Mouse (Mus musculus) liver, embryonic 11.5 days (tissue): ENCODE results near the gene Cnn1. TPM values are rescaled to one million over a fixed set of nuclear protein-coding genes. Genes with fewer than 3 reads are reported as not detected.

Source experiments
- ATAC-seq: fragments of 200-750 bp; cut with Nextera tagmentation; replicated peaks from 2 replicates; pipeline ENCODE4 v1.8.0; 2017; ENCODE audit warnings: moderate number of reproducible peaks, mild to moderate bottlenecking, moderate TSS enrichment, moderate library complexity; ENCODE audit not compliant: low FRiP score
- DNase-seq: peaks from one replicate; pipeline ENCODE4 v3.0.0-alpha.2; 2017; ENCODE audit warnings: low spot score
- H3K27ac ChIP-seq: fragments of 300-500 bp; sonication (generic); 2 replicates; pipeline ENCODE4 v1.5.1; 2014; ENCODE audit warnings: mild to moderate bottlenecking, low read depth, low read length, control low read depth
- H3K27me3 ChIP-seq: fragments of 300-500 bp; sonication (generic); replicated peaks from 2 replicates; pipeline ENCODE4 v1.6.1; 2014; ENCODE audit warnings: low read length, mixed read lengths; ENCODE audit not compliant: control insufficient read depth, insufficient read depth
- H3K36me3 ChIP-seq: fragments of 300-500 bp; sonication (generic); 2 replicates; pipeline ENCODE4 v1.6.1; 2014; ENCODE audit warnings: mild to moderate bottlenecking, low read length, moderate library complexity, mixed read lengths; ENCODE audit not compliant: control insufficient read depth, insufficient read depth
- H3K4me1 ChIP-seq: fragments of 300-500 bp; sonication (generic); replicated peaks from 2 replicates; pipeline ENCODE4 v1.6.1; 2014; ENCODE audit warnings: low read length, mixed read lengths; ENCODE audit not compliant: control insufficient read depth, insufficient read depth
- H3K4me2 ChIP-seq: fragments of 300-500 bp; sonication (generic); 2 replicates; pipeline ENCODE4 v1.6.1; 2014; ENCODE audit warnings: mild to moderate bottlenecking, control low read depth, moderate library complexity
- H3K4me3 ChIP-seq: fragments of 300-500 bp; sonication (generic); 2 replicates; pipeline ENCODE4 v1.5.1; 2014; ENCODE audit warnings: low read depth, low read length, control low read depth
- H3K9ac ChIP-seq: fragments of 300-500 bp; sonication (generic); 2 replicates; pipeline ENCODE4 v1.6.1; 2014; ENCODE audit warnings: low read depth, low read length, control low read depth
- H3K9me3 ChIP-seq: fragments of 300-500 bp; sonication (generic); 2 replicates; pipeline ENCODE4 v1.6.1; 2016; ENCODE audit warnings: low read length, inconsistent platforms, mixed read lengths; ENCODE audit not compliant: control insufficient read depth
- WGBS: fragments of 180-500 bp; shearing (Covaris S2); extraction: QIAGEN DNeasy Blood & Tissue Kit; methylation state at CpG from one replicate; pipeline ENCODE4 v1.1.7; 2014; 5-methylcytosine and 5-hydroxymethylcytosine counted together
- polyA plus RNA-seq: library from polyadenylated mRNA; unstranded; fragments of >200 nt; fragmentation: Nextera tagmentation; extraction: Ambion mirVana; gene quantifications from 2 replicates; pipeline ENCODE4 v1.2.1, GENCODE M21; 2014

The Cnn1 gene
- polyA plus RNA-seq = 3.6 and 6.2 TPM in 2 replicates

GRCm38 (mm10) chr9:22098993-22099696 lies at the start of gene Cnn1:
Gene Cnn1 (plus strand): TSS chr9:22099216.
- H3K27ac ChIP-seq = no peak within 1 kb of the TSS
- no peaks in the 10 kb centered on the region for H3K36me3 ChIP-seq
- H3K27me3 ChIP-seq = peaks cover 36% of the 10 kb centered on the region
- H3K9ac ChIP-seq = no peak within 1 kb of the TSS; the same call in 1 of the 2 replicates
- no peak within 1 kb of the TSS; the same call in 1 of the 2 replicates for H3K4me3 ChIP-seq
- ATAC-seq = no peak
- H3K9me3 ChIP-seq = no peaks in the 10 kb centered on the region
- no peak for DNase-seq
- H3K4me1 ChIP-seq = peaks cover 5% of the 10 kb centered on the region; the same call in 1 of the 2 replicates
- H3K4me2 ChIP-seq = peak within 1 kb of the TSS; percentile 20; the same call in 1 of the 2 replicates
- 10% methylated on average over 14 of the region's 14 CpGs for WGBS

- H3K9me3 ChIP-seq = no peaks in the 10 kb centered on the region
- no peak overlapping the region for H3K4me3 ChIP-seq
- ATAC-seq (no peak), DNase-seq (no peak)
- WGBS = 65% methylated on average over 11 of the region's 11 CpGs
- H3K9ac ChIP-seq = no peak overlapping the region
- H3K4me2 ChIP-seq = no peak overlapping the region
- no peaks in the 10 kb centered on the region for H3K36me3 ChIP-seq
- peaks cover 56% of the 10 kb centered on the region for H3K27me3 ChIP-seq
- H3K4me1 ChIP-seq = peaks cover 17% of the 10 kb centered on the region
- no peak overlapping the region for H3K27ac ChIP-seq
Measured at GRCm38 (mm10) chr9:22049315-22049714, 49.7 kb upstream of the Cnn1 start.

GRCm38 (mm10) chr9:22049721-22050270 lies 49.2 kb upstream of the Cnn1 start:
- DNase-seq = no peak
- ATAC-seq = no peak
- H3K4me1 ChIP-seq = peaks cover 19% of the 10 kb centered on the region
- H3K9ac ChIP-seq = no peak overlapping the region
- H3K27ac ChIP-seq = no peak overlapping the region
- WGBS = 50% methylated on average over 4 of the region's 4 CpGs
- H3K4me3 ChIP-seq = no peak overlapping the region
- H3K36me3 ChIP-seq = no peaks in the 10 kb centered on the region
- H3K27me3 ChIP-seq = peaks cover 61% of the 10 kb centered on the region
- peak overlapping the region; percentile 75; the same call in 1 of the 2 replicates for H3K4me2 ChIP-seq
- H3K9me3 ChIP-seq = no peaks in the 10 kb centered on the region

GRCm38 (mm10) chr9:22050351-22050889 lies 48.6 kb upstream of the Cnn1 start:
- H3K27ac ChIP-seq = no peak overlapping the region
- 2% methylated on average over 43 of the region's 43 CpGs for WGBS
- peak overlapping the region; percentile 41 for H3K4me3 ChIP-seq
- H3K27me3 ChIP-seq = peaks cover 61% of the 10 kb centered on the region
- H3K36me3 ChIP-seq = no peaks in the 10 kb centered on the region
- DNase-seq (peak; percentile 82), ATAC-seq (peak; percentile 76)
- peak overlapping the region; percentile 75 for H3K4me2 ChIP-seq
- no peak overlapping the region for H3K9ac ChIP-seq
- peaks cover 19% of the 10 kb centered on the region for H3K4me1 ChIP-seq
- no peaks in the 10 kb centered on the region for H3K9me3 ChIP-seq

- Histone ChIP-seq H3K27me3 (peaks cover 65% of the 10 kb centered on the region), H3K36me3 (no peaks in the 10 kb centered on the region), H3K4me1 (peaks cover 19% of the 10 kb centered on the region), H3K9ac (no peak overlapping the region), H3K9me3 (no peaks in the 10 kb centered on the region), H3K4me3 (peak overlapping the region; percentile 41), H3K27ac (no peak overlapping the region), H3K4me2 (peak overlapping the region; percentile 75)
- ATAC-seq = no peak
- peak; percentile 43 for DNase-seq
- 3% methylated on average over 67 of the region's 67 CpGs for WGBS
Measured at GRCm38 (mm10) chr9:22051161-22051957, 47.7 kb upstream of the Cnn1 start.

- peaks cover 19% of the 10 kb centered on the region for H3K4me1 ChIP-seq
- no peak within 1 kb of the TSS for H3K27ac ChIP-seq
- H3K4me3 ChIP-seq = peak within 1 kb of the TSS; percentile 41
- no peak for ATAC-seq
- H3K36me3 ChIP-seq = no peaks in the 10 kb centered on the region
- H3K9me3 ChIP-seq = no peaks in the 10 kb centered on the region
- H3K9ac ChIP-seq = no peak within 1 kb of the TSS
- peak within 1 kb of the TSS; percentile 75 for H3K4me2 ChIP-seq
- H3K27me3 ChIP-seq = peaks cover 65% of the 10 kb centered on the region
- no peak for DNase-seq
- WGBS = 3% methylated on average over 28 of the region's 28 CpGs
Measured at GRCm38 (mm10) chr9:22051958-22052254, 47.1 kb upstream of the Cnn1 start, which contains the start of gene Elavl3. Gene Elavl3 (minus strand): TSS chr9:22052023.

GRCm38 (mm10) chr9:22053657-22054056 lies 45.4 kb upstream of the Cnn1 start:
- H3K27ac ChIP-seq = no peak overlapping the region
- peaks cover 5% of the 10 kb centered on the region for H3K36me3 ChIP-seq
- WGBS = 16% methylated on average over 6 of the region's 7 CpGs
- no peaks in the 10 kb centered on the region for H3K9me3 ChIP-seq
- no peak overlapping the region for H3K9ac ChIP-seq
- no peak overlapping the region for H3K4me2 ChIP-seq
- H3K27me3 ChIP-seq = peaks cover 58% of the 10 kb centered on the region
- DNase-seq (no peak), ATAC-seq (no peak)
- no peak overlapping the region for H3K4me3 ChIP-seq
- H3K4me1 ChIP-seq = peaks cover 19% of the 10 kb centered on the region

GRCm38 (mm10) chr9:22054411-22055076 lies 44.5 kb upstream of the Cnn1 start:
- Histone ChIP-seq H3K4me2 (peak overlapping the region; percentile 51), H3K27ac (no peak overlapping the region), H3K4me3 (0 out of 2 replicates have a peak overlapping the region, but pooled peaks have one; percentile 3)

More at GRCm38 (mm10) chr9:22054411-22055076, 44.5 kb upstream of the Cnn1 start:
- ATAC-seq = peak; percentile 60
- no peak overlapping the region for H3K9ac ChIP-seq
- H3K4me1 ChIP-seq = peaks cover 19% of the 10 kb centered on the region
- peaks cover 10% of the 10 kb centered on the region for H3K36me3 ChIP-seq
- H3K27me3 ChIP-seq = peaks cover 52% of the 10 kb centered on the region
- DNase-seq = peak; percentile 78
- WGBS = 2% methylated on average over 32 of the region's 32 CpGs
- no peaks in the 10 kb centered on the region for H3K9me3 ChIP-seq
